ENCODE assay signal across 8 mouse cellular contexts in genomic region chr19:55556168-55556999, GRCm38 (mm10).
DNase-seq lines count a peak whose midpoint lies in the region; ATAC-seq lines count a peak whose summit lies in the region.

No protein-coding gene starts in this region.

- H3K4me3 ChIP-seq in brown adipose tissue, adult 24 weeks (ENCODE audit: insufficient read depth, low read depth, low read length) = peak overlapping the region; percentile 2; the same call in 1 of the 2 replicates
- H3K4me3 ChIP-seq in limb, embryonic 13.5 days = peak overlapping the region; percentile 10; the same call in 1 of the 2 replicates
- H3K4me3 ChIP-seq in neural tube, embryonic 12.5 days = peak overlapping the region; percentile 15; the same call in 1 of the 2 replicates

- no peaks in the 10 kb centered on the region for H3K27me3 ChIP-seq in limb, embryonic 13.5 days
- H3K27me3 ChIP-seq in neural tube, embryonic 12.5 days (replicated peaks) = peaks cover 23% of the 10 kb centered on the region

- H3K27ac ChIP-seq in brown adipose tissue, adult 24 weeks (replicated peaks; ENCODE audit: low read depth, low read length) = no peak overlapping the region
- H3K27ac ChIP-seq in limb, embryonic 13.5 days = peak overlapping the region; percentile 22; the same call in 1 of the 2 replicates
- H3K27ac ChIP-seq in neural tube, embryonic 12.5 days = no peak overlapping the region

- H3K36me3 ChIP-seq in limb, embryonic 13.5 days = no peaks in the 10 kb centered on the region
- H3K36me3 ChIP-seq in neural tube, embryonic 12.5 days = no peaks in the 10 kb centered on the region

- peak; percentile 79 for ATAC-seq in limb, embryonic 13.5 days (ENCODE audit: low FRiP score, low read depth)
- peak; percentile 97 for ATAC-seq in neural tube, embryonic 12.5 days (ENCODE audit: low FRiP score, low read depth)
- ATAC-seq in activated CD4-positive, CD25-positive, alpha-beta regulatory T cell, adult 4 months = no peak

- peak overlapping the region; percentile 49 for H3K4me2 ChIP-seq in limb, embryonic 13.5 days (replicated peaks)
- peak overlapping the region; percentile 50 for H3K4me2 ChIP-seq in neural tube, embryonic 12.5 days (replicated peaks)

- H3K9me3 ChIP-seq in limb, embryonic 13.5 days = no peaks in the 10 kb centered on the region
- H3K9me3 ChIP-seq in neural tube, embryonic 12.5 days = no peaks in the 10 kb centered on the region

- peaks cover 5% of the 10 kb centered on the region; the same call in 1 of the 2 replicates for H3K4me1 ChIP-seq in brown adipose tissue, adult 24 weeks (ENCODE audit: control insufficient read depth, insufficient read depth, insufficient read length, low read length)
- H3K4me1 ChIP-seq in limb, embryonic 13.5 days = peaks cover 49% of the 10 kb centered on the region
- peaks cover 14% of the 10 kb centered on the region for H3K4me1 ChIP-seq in neural tube, embryonic 12.5 days

- DNase-seq in cerebellum, postnatal 14 days = peak; percentile 37 to 53
- DNase-seq in cerebellum, adult 8-10 months = no peak
- DNase-seq in heart, adult 9 months (ENCODE audit: low spot score in 2 of 2) = peak; percentile 34 to 51
- peak; percentile 62 for DNase-seq in kidney, adult 9 months

- H3K9ac ChIP-seq in limb, embryonic 13.5 days = no peak overlapping the region
- H3K9ac ChIP-seq in neural tube, embryonic 12.5 days = no peak overlapping the region

- 20% methylated on average over 21 of the region's 21 CpGs for WGBS in limb, embryonic 13.5 days
- WGBS in neural tube, embryonic 12.5 days = 4% methylated on average over 21 of the region's 21 CpGs
